Mouse (Mus musculus): ENCODE measurements around the gene Hivep2. TPM values are rescaled to one million over a fixed set of nuclear protein-coding genes. Genes with fewer than 3 reads are reported as not detected.

Hivep2 gene
- polyA plus RNA-seq, 1 experiment = 26.4 TPM

- H3K36me3 ChIP-seq (ENCODE audit: control insufficient read depth, insufficient read depth, low read length) = no peaks in the 10 kb centered on the region
- no peak for TF ChIP-seq CTCF (IDR thresholded peaks at IDR 0.05; ENCODE audit: borderline replicate concordance, control insufficient read depth, extremely low read depth, insufficient read depth, low read length, poor library complexity)
- TF ChIP-seq POLR2A (IDR thresholded peaks at IDR 0.05; ENCODE audit: control insufficient read depth, extremely low read depth, insufficient read depth, low read length, poor library complexity) = no peak
- 97% methylated on average over 6 of the region's 6 CpGs for WGBS
- no peak for DNase-seq
- no peak overlapping the region for H3K4me3 ChIP-seq (ENCODE audit: control insufficient read depth, insufficient read depth, low read length)
- H3K27ac ChIP-seq (ENCODE audit: control insufficient read depth, insufficient read depth, low read length) = no peak overlapping the region
- H3K4me1 ChIP-seq (replicated peaks; ENCODE audit: control insufficient read depth, insufficient read depth, low read length) = peaks cover 6% of the 10 kb centered on the region; the same call in 1 of the 2 replicates
- H3K27me3 ChIP-seq (ENCODE audit: control insufficient read depth, insufficient read depth, low read length) = no peaks in the 10 kb centered on the region
Measured at GRCm38 (mm10) chr10:14036472-14036871, 70.6 kb downstream of the Hivep2 start.

- Histone ChIP-seq H3K4me3 (ENCODE audit: control insufficient read depth, insufficient read depth, low read length) (no peak overlapping the region), H3K4me1 (replicated peaks; ENCODE audit: control insufficient read depth, insufficient read depth, low read length) (peaks cover 9% of the 10 kb centered on the region), H3K27ac (ENCODE audit: control insufficient read depth, insufficient read depth, low read length) (no peak overlapping the region), H3K36me3 (ENCODE audit: control insufficient read depth, insufficient read depth, low read length) (no peaks in the 10 kb centered on the region), H3K27me3 (ENCODE audit: control insufficient read depth, insufficient read depth, low read length) (no peaks in the 10 kb centered on the region)
- no peak for DNase-seq
- WGBS = 94% methylated on average over 7 of the region's 7 CpGs
- TF ChIP-seq CTCF (IDR thresholded peaks at IDR 0.05; ENCODE audit: borderline replicate concordance, control insufficient read depth, extremely low read depth, insufficient read depth, low read length, poor library complexity) (no peak), POLR2A (IDR thresholded peaks at IDR 0.05; ENCODE audit: control insufficient read depth, extremely low read depth, insufficient read depth, low read length, poor library complexity) (no peak)
Measured at GRCm38 (mm10) chr10:14037977-14038489, 72.2 kb downstream of the Hivep2 start.

- TF ChIP-seq CTCF (IDR thresholded peaks at IDR 0.05; ENCODE audit: borderline replicate concordance, control insufficient read depth, extremely low read depth, insufficient read depth, low read length, poor library complexity) (no peak), POLR2A (IDR thresholded peaks at IDR 0.05; ENCODE audit: control insufficient read depth, extremely low read depth, insufficient read depth, low read length, poor library complexity) (no peak)
- Histone ChIP-seq H3K36me3 (ENCODE audit: control insufficient read depth, insufficient read depth, low read length) (no peaks in the 10 kb centered on the region), H3K4me3 (ENCODE audit: control insufficient read depth, insufficient read depth, low read length) (no peak overlapping the region), H3K4me1 (replicated peaks; ENCODE audit: control insufficient read depth, insufficient read depth, low read length) (peaks cover 24% of the 10 kb centered on the region), H3K27me3 (ENCODE audit: control insufficient read depth, insufficient read depth, low read length) (no peaks in the 10 kb centered on the region), H3K27ac (ENCODE audit: control insufficient read depth, insufficient read depth, low read length) (no peak overlapping the region)
- no peak for DNase-seq
- 42% methylated on average over 9 of the region's 9 CpGs for WGBS
Measured at GRCm38 (mm10) chr10:14040716-14041470, 75.0 kb downstream of the Hivep2 start.

- Histone ChIP-seq H3K36me3 (ENCODE audit: control insufficient read depth, insufficient read depth, low read length) (no peaks in the 10 kb centered on the region), H3K4me1 (replicated peaks; ENCODE audit: control insufficient read depth, insufficient read depth, low read length) (peaks cover 28% of the 10 kb centered on the region), H3K27ac (ENCODE audit: control insufficient read depth, insufficient read depth, low read length) (no peak overlapping the region), H3K4me3 (ENCODE audit: control insufficient read depth, insufficient read depth, low read length) (no peak overlapping the region), H3K27me3 (ENCODE audit: control insufficient read depth, insufficient read depth, low read length) (no peaks in the 10 kb centered on the region)
- TF ChIP-seq CTCF (IDR thresholded peaks at IDR 0.05; ENCODE audit: borderline replicate concordance, control insufficient read depth, extremely low read depth, insufficient read depth, low read length, poor library complexity) (no peak), POLR2A (IDR thresholded peaks at IDR 0.05; ENCODE audit: control insufficient read depth, extremely low read depth, insufficient read depth, low read length, poor library complexity) (no peak)
- DNase-seq = no peak
- whole genome bisulfite sequencing = 94% methylated on average over 5 of the region's 5 CpGs
Measured at GRCm38 (mm10) chr10:14041606-14042005, 75.7 kb downstream of the Hivep2 start.

- peaks cover 34% of the 10 kb centered on the region for H3K4me1 ChIP-seq (replicated peaks; ENCODE audit: control insufficient read depth, insufficient read depth, low read length)
- no peak for DNase-seq
- no peak for TF ChIP-seq CTCF (IDR thresholded peaks at IDR 0.05; ENCODE audit: borderline replicate concordance, control insufficient read depth, extremely low read depth, insufficient read depth, low read length, poor library complexity)
- TF ChIP-seq POLR2A (IDR thresholded peaks at IDR 0.05; ENCODE audit: control insufficient read depth, extremely low read depth, insufficient read depth, low read length, poor library complexity) = no peak
- H3K27ac ChIP-seq (ENCODE audit: control insufficient read depth, insufficient read depth, low read length) = no peak overlapping the region
- H3K4me3 ChIP-seq (ENCODE audit: control insufficient read depth, insufficient read depth, low read length) = no peak overlapping the region
- H3K27me3 ChIP-seq (ENCODE audit: control insufficient read depth, insufficient read depth, low read length) = no peaks in the 10 kb centered on the region
- 87% methylated on average over 12 of the region's 12 CpGs for WGBS
- no peaks in the 10 kb centered on the region for H3K36me3 ChIP-seq (ENCODE audit: control insufficient read depth, insufficient read depth, low read length)
Measured at GRCm38 (mm10) chr10:14042539-14043348, 76.9 kb downstream of the Hivep2 start.

- TF ChIP-seq POLR2A (IDR thresholded peaks at IDR 0.05; ENCODE audit: control insufficient read depth, extremely low read depth, insufficient read depth, low read length, poor library complexity) (no peak), CTCF (IDR thresholded peaks at IDR 0.05; ENCODE audit: borderline replicate concordance, control insufficient read depth, extremely low read depth, insufficient read depth, low read length, poor library complexity) (no peak)
- H3K4me3 ChIP-seq (ENCODE audit: control insufficient read depth, insufficient read depth, low read length) = no peak overlapping the region
- WGBS = 88% methylated on average over 4 of the region's 4 CpGs
- DNase-seq = no peak
- no peaks in the 10 kb centered on the region for H3K27me3 ChIP-seq (ENCODE audit: control insufficient read depth, insufficient read depth, low read length)
- no peaks in the 10 kb centered on the region for H3K36me3 ChIP-seq (ENCODE audit: control insufficient read depth, insufficient read depth, low read length)
- H3K4me1 ChIP-seq (replicated peaks; ENCODE audit: control insufficient read depth, insufficient read depth, low read length) = peaks cover 38% of the 10 kb centered on the region
- no peak overlapping the region for H3K27ac ChIP-seq (ENCODE audit: control insufficient read depth, insufficient read depth, low read length)
Measured at GRCm38 (mm10) chr10:14043349-14043710, 77.5 kb downstream of the Hivep2 start.
